Mouse (Mus musculus) gastrocnemius, postnatal 10 days (tissue): ENCODE measurements around the gene Rab44. TPM values are rescaled to one million over a fixed set of nuclear protein-coding genes. Genes with fewer than 3 reads are reported as not detected.
A peak's percentile ranks its signal among the peaks of the same experiment; 100 is the strongest.
"Not testable (repeated sequence)": the region's sequence is repeated elsewhere in the genome, so short reads cannot be mapped to it uniquely, and the experiment has no call there.

Experiments used
- DNase-seq: peaks from one replicate; pipeline ENCODE4 v3.0.0; 2021; ENCODE audit warnings: mixed read lengths
- long read RNA-seq, 2 experiments: library from polyadenylated mRNA; stranded (forward); transcript quantifications; one replicate each; pipeline ENCODE4 v2.0.0; 2021
- total RNA-seq, 2 experiments: library from RNA; stranded (reverse); gene quantifications; 2 replicates each; pipeline ENCODE4 v1.2.3; 2021

Gene Rab44
- total RNA-seq: 1 to 10 TPM in 1 of 2 experiments, under 1 TPM in 1; 0.68 to 1.6 TPM
- long read RNA-seq, experiment 1, partial matches to known transcripts: 0 of 1 reads
- long read RNA-seq, experiment 1, other reads (novel, unspliced or antisense): 1 of 1 reads
- long read RNA-seq, experiment 2, partial matches to known transcripts: 0 of 2 reads
- long read RNA-seq, experiment 2, other reads (novel, unspliced or antisense): 2 of 2 reads

DNA sequence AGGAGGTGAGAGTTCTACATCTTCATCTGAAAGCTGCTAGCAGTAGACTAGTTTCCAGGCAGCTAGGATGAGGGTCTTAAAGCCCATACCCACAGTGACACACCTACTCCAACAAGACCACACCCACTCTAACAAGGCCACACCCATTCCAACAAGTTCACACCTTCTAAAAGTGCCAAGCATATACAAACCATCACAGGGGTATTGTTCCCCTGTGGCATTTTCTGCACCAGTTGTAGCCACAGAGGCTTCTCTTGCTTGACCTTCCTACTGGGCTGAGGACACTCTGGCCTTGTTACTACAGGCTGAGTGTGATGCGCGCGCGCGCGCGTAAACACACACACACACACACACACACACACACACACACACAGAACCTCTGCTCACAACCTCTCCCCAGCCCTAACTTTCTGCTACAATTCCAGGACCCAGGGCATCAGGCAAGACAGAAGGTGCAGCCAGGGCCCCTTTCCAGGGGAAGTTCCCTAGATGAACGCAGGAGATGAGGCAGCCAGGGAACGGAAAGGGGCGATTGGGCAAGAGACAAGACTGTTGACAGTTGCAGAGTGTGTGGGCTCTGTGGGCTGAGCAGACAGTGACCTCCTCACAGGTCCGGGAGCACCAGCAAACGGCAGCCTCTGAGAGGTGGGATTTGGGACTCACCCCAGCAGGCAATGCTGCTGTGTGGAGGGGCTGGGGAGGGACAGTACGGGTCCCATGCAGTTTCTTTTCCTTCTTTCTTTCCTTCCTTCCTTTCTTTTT, at the start of gene Rab44:
Gene Rab44 (plus strand): TSS at position 555 of the 762 bp plus-strand sequence.
- no peak for DNase-seq

- no peak for DNase-seq
Measured at GRCm38 (mm10) chr17:29065245-29065940, 48.6 kb upstream of the Rab44 start.

- no peak for DNase-seq
Measured at GRCm38 (mm10) chr17:29065971-29066370, 48.0 kb upstream of the Rab44 start.

GRCm38 (mm10) chr17:29067416-29067815, 46.5 kb upstream of the Rab44 start:
- DNase-seq: not testable (repeated sequence)

DNA sequence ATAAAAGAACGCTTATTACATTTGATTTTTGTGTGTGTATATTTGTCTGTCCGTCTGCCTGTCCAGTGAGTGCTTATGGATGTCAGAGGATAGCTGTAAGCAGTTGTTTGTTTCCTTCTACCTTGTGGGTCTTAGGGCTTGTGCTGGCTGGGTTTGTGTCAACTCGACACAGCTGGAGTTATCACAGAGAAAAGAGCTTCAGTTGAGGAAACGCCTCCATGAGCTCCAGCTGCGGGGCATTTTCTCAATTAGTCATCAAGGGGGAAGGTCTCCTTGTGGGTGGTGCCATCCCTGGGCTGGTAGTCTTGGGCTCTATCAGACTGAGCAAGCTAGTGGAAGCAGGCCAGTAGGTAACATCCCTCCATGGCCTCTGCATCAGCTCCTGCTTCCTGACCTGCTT, 46.1 kb upstream of the Rab44 start:
- DNase-seq: no peak

DNA sequence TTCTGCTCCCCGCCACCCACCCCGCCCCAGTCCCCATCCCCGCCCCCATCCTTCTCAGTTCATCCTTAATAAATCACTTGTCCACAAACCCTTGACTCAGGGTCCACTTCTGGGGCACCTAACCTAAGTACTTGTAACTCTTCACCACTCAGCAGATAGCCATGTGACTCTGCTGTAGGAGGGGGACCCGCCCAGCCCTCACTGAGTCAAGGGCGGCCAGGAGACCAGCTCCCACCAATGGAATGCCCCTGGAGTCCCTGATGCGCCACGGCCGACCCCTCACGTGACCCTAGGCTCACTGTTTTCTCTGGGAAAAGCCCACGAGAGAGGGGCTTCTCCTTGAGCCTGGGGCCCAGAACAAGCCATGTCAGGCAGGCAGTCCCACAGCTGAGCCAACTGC, 44.9 kb upstream of the Rab44 start:
- DNase-seq: no peak

DNA sequence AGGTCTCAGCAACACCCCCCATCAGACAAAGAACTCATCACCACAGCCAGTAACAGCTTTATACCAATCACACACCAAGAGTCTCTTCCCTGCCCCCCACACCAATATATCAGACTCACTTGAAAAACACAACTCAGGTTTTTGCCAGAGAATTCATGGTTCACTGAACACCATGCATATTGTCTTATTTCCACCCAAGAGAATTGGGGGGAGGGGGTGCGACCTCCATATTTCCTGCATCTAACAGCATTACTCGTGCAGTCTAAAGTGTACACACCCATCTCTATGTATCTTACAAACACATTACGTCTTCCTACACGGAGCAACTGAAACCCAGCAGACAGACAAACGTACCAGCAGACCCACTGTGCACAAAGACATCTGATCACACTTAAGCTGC, 42.1 kb upstream of the Rab44 start:
- DNase-seq: no peak

DNA sequence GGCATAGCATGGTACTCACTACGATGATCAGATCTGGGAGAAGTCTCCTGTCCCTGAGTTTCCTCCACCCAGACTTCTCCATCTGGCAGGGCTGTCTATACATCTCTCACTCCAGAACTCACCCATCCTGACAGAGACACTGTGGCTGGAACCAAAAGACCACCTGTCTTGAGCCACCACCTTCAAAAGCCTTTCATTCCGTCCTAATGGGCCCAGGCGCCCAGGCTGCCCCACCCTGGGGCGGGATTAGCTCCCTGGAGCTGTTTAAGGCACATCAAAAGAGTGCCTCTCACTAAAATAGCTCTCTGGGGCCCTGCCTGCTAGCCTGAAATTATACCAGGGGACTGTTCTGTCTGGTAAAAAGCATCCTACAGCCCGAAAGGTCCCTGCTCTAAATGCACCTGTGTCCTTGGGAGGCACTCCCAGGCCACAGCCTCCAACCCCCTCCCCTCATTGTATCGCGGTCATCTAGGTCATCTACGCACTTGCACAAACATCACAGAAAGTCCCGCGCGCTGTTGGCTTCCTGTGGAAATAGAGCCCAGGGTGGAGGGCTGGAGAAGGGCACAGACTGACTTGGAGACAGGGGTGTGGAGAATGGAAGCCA, 41.1 kb upstream of the Rab44 start:
- no peak for DNase-seq

GRCm38 (mm10) chr17:29073313-29073712, 40.6 kb upstream of the Rab44 start:
- no peak for DNase-seq

DNA sequence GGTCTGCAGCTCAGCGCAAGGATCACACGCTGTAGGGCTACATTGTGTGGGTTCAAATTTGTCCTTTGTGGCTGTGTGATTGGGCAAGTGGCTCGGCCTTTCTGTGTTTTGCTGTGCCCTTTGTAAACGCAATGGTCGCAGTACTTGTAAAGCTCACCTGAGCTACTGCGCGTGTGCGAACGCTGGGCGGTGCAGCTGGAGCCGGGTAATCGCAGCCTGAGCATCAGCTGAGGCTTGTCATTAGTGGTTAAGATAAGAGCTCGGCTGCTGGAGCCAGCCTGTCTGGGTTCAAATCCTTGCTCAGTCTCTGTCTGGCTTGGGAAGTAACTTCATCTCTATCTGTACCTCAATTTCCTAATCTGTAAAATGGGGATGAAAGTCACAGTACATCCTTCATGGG, 39.9 kb upstream of the Rab44 start:
- DNase-seq: no peak

DNA sequence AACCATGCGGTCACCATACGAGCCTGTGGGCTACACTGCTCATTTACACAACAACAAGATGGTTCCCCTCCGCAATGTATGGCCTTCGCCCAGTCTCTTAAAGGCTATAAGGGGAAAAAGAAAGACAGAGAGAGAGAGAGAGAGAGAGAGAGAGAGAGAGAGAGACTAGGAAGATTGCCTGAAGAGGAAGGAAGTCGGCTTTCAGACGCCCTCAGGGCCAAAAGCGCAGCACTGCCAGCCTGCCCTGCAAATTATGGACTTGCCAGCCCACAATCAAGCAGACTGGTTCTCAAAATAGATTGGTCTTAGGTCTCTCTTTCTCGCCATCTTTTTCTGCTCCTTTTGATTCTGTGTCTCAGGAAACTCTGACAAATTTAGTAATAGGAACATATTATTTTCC, 37.7 kb upstream of the Rab44 start:
- no peak for DNase-seq

GRCm38 (mm10) chr17:29077786-29078509, 36.0 kb upstream of the Rab44 start:
- DNase-seq: peak; percentile 48

DNA sequence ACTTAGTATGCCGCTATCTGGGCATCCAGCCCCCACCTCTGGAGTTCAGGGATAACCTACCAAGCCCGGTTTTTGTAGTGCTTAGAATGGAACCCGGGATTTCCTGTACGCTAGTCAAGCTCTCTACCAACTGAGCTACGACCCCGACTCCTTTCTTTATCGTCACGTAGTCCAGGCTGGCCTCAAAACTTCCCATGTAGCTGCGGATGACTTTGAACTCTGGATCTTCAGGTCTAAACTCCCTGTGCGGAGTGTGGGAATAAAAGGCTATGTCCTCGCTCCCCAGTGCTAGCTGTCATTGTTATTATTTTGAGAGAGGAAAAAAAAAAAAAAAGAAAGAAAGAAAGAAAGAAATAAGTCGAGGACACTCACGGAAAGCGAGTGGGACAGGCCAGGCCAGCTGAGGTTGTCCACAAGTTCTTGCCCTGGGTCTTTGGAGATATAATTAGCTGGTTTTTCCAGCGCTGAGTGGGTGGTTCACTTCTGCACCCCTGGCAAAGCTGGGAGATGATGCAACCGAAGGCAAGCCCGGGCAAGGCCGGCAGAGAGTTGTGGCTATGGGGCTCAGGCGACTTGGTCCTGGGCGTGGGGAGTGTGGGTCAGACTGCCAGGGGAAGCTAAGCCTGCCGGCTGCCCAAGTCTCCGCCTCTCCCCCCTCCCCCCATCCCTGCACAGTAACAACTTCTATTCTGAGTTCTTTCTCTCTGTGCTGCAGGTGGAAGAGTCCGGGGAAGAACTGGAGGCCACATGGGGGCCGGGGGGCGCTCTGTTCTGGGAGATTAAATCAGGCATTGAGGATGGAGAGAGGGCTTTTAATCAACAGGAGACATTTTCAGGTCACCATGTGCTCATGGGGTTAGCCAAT, 35.2 kb upstream of the Rab44 start:
- peak; percentile 57 for DNase-seq

GRCm38 (mm10) chr17:29080758-29081617, 33.0 kb upstream of the Rab44 start:
- no peak for DNase-seq

GRCm38 (mm10) chr17:29081618-29082381, 32.1 kb upstream of the Rab44 start:
- DNase-seq: no peak

GRCm38 (mm10) chr17:29083586-29083985, 30.4 kb upstream of the Rab44 start:
- DNase-seq: no peak

DNA sequence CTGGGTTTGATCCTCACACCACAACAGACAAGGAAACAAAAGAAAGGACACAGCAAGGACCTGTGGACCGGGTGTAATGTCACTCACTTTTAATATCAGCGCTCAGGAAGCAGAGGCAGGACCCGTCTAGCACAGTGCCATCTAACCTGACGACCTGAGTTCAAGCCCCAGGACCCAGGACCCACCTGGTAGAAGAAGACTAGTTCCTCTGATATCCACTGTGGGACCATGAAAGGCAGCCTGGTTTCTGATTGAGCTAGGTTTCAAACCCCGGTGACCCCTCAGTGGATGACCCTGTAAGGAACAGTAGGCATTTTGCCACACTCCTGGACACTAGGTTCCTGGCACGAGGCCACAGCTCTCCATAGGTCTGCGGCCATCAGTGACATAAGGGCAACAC, 29.3 kb upstream of the Rab44 start:
- no peak for DNase-seq

GRCm38 (mm10) chr17:29085266-29085665, 28.7 kb upstream of the Rab44 start:
- DNase-seq: no peak

DNA sequence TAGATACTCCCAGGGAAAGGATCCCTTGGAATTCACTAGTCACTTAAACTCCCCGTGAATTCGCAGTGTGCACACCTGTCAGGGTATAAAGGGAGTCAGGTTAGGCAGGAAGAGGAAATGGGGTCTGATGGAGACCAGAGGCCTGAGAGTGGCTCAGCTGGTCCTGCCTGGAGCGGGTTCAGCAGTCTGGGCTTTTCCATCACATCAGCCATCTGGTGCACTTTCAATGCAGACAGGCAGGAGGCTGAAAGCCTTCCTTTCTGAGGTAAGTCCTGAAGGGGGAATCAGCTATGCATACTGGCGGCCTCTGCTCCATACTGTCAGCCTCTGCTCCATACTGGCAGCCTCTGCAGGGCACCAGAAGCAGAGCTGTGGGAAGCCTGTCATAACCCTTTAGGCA, 27.0 kb upstream of the Rab44 start:
- DNase-seq: no peak

GRCm38 (mm10) chr17:29090776-29091175, 23.2 kb upstream of the Rab44 start, which contains the start of gene Cdkn1a:
TSS of gene Cdkn1a (plus strand) at chr17:29090976.
- no peak for DNase-seq
